ENCODE assay signal across 15 mouse cellular contexts in the genomic region with DNA sequence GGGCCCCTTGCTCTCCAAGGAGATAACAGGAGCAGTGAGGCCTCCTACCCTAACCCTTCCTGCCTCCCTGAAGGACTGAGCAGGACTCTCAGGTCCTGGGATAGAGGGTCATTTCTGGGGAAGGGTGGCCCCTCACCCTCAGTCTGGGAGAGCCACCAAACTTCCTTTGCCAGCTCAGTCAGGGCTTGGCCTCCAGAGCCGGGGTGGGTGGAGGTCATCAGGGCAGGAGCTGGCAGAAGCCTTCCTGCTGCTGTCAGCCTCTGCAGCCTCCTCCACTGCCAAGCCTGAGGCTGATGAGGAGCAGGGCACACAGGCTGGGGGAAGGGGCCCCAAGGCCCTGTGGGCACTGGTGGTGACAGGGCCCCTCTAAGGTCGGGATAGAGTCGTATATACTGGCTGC. TPM values are rescaled to one million over a fixed set of nuclear protein-coding genes. Genes with fewer than 3 reads are reported as not detected.
A peak's percentile ranks its signal among the peaks of the same experiment; 100 is the strongest.
DNase-seq lines count a peak whose midpoint lies in the region; ATAC-seq and TF ChIP-seq lines count a peak whose summit lies in the region.
"Had no signal": no experiment of that assay in that cellular context is flagged by ENCODE, and none has a peak within 500 bp of the region (broad histone marks: within the 10 kb centered on the region; RNA-seq: fewer than 3 reads in every experiment).

No protein-coding gene starts in this region.

- DNase-seq in forebrain, embryonic 14.5 days (ENCODE audit: low spot score), result no peak
- no peak for DNase-seq in hindbrain, embryonic 11.5 days (ENCODE audit: low spot score)
- DNase-seq in hindbrain, postnatal 0 days (ENCODE audit: low spot score), result no peak
- DNase-seq in stomach, postnatal 0 days (ENCODE audit: low spot score), result no peak
- DNase-seq in gastrocnemius, postnatal 4 days (ENCODE audit: low spot score in 2 of 2), result no peak
- DNase-seq: cerebellum, adult 2 months; kidney, postnatal 4 days; layer of hippocampus, postnatal 36 days; left cerebral cortex, postnatal 4 days; lung, adult 2 months; right cerebral cortex, postnatal 14 days had no signal

- peaks cover 20% of the 10 kb centered on the region for H3K27me3 ChIP-seq in forebrain, embryonic 12.5 days
- H3K27me3 ChIP-seq in forebrain, embryonic 14.5 days (replicated peaks; ENCODE audit: control insufficient read depth, insufficient read depth, low read length), result no peaks in the 10 kb centered on the region
- H3K27me3 ChIP-seq in hindbrain, embryonic 11.5 days (ENCODE audit: control insufficient read depth, insufficient read depth, low read length), result no peaks in the 10 kb centered on the region
- no peaks in the 10 kb centered on the region for H3K27me3 ChIP-seq in hindbrain, postnatal 0 days (ENCODE audit: insufficient read depth, low read length)
- H3K27me3 ChIP-seq in stomach, embryonic 15.5 days (replicated peaks), result 0 out of 2 replicates have a peak, but pooled peaks cover 14% of the 10 kb centered on the region
- H3K27me3 ChIP-seq in stomach, postnatal 0 days (ENCODE audit: control insufficient read depth, insufficient read depth, low read length), result no peaks in the 10 kb centered on the region

- no peaks in the 10 kb centered on the region for H3K9me3 ChIP-seq in forebrain, embryonic 12.5 days
- H3K9me3 ChIP-seq in forebrain, embryonic 14.5 days (replicated peaks; ENCODE audit: control insufficient read depth, low read length), result no peaks in the 10 kb centered on the region
- no peaks in the 10 kb centered on the region for H3K9me3 ChIP-seq in hindbrain, embryonic 11.5 days (ENCODE audit: control insufficient read depth, low read length)
- H3K9me3 ChIP-seq in hindbrain, postnatal 0 days (ENCODE audit: low read length), result no peaks in the 10 kb centered on the region
- H3K9me3 ChIP-seq in stomach, embryonic 15.5 days, result no peaks in the 10 kb centered on the region
- no peaks in the 10 kb centered on the region for H3K9me3 ChIP-seq in stomach, postnatal 0 days (ENCODE audit: control insufficient read depth, low read length)
- H3K9me3 ChIP-seq: G1E had no signal

- ATAC-seq in forebrain, embryonic 12.5 days (ENCODE audit: low FRiP score), result no peak
- ATAC-seq in forebrain, embryonic 14.5 days, result no peak
- ATAC-seq in hindbrain, embryonic 11.5 days (ENCODE audit: low FRiP score), result no peak
- no peak for ATAC-seq in hindbrain, postnatal 0 days
- 0 out of 2 replicates have a peak, but pooled peaks have one; percentile 19 for ATAC-seq in stomach, embryonic 15.5 days (ENCODE audit: insufficient read depth, low FRiP score, low read depth)
- no peak for ATAC-seq in stomach, postnatal 0 days (ENCODE audit: low FRiP score, low TSS enrichment)

- H3K36me3 ChIP-seq in forebrain, embryonic 12.5 days (replicated peaks), result peaks cover 22% of the 10 kb centered on the region
- peaks cover 19% of the 10 kb centered on the region for H3K36me3 ChIP-seq in forebrain, embryonic 14.5 days (ENCODE audit: control insufficient read depth, insufficient read depth, low read length)
- H3K36me3 ChIP-seq in hindbrain, embryonic 11.5 days (ENCODE audit: control insufficient read depth, insufficient read depth, low read length), result no peaks in the 10 kb centered on the region
- peaks cover 10% of the 10 kb centered on the region for H3K36me3 ChIP-seq in hindbrain, postnatal 0 days (ENCODE audit: insufficient read depth, low read length)
- H3K36me3 ChIP-seq in stomach, embryonic 15.5 days, result peaks cover 5% of the 10 kb centered on the region; the same call in 1 of the 2 replicates
- peaks cover 9% of the 10 kb centered on the region; the same call in 1 of the 2 replicates for H3K36me3 ChIP-seq in stomach, postnatal 0 days (ENCODE audit: control insufficient read depth, insufficient read depth, low read length)

- no peak overlapping the region for H3K4me3 ChIP-seq in forebrain, embryonic 12.5 days (replicated peaks)
- no peak overlapping the region for H3K4me3 ChIP-seq in forebrain, embryonic 14.5 days (ENCODE audit: low read depth, low read length)
- no peak overlapping the region for H3K4me3 ChIP-seq in hindbrain, embryonic 11.5 days (ENCODE audit: low read depth, low read length)
- no peak overlapping the region for H3K4me3 ChIP-seq in hindbrain, postnatal 0 days (ENCODE audit: low read length)
- H3K4me3 ChIP-seq in stomach, embryonic 15.5 days (replicated peaks), result no peak overlapping the region
- H3K4me3 ChIP-seq in stomach, postnatal 0 days (ENCODE audit: low read depth, low read length), result no peak overlapping the region

- H3K27ac ChIP-seq in forebrain, embryonic 12.5 days, result no peak overlapping the region
- H3K27ac ChIP-seq in forebrain, embryonic 14.5 days (ENCODE audit: low read depth, low read length), result no peak overlapping the region
- H3K27ac ChIP-seq in hindbrain, embryonic 11.5 days (ENCODE audit: low read depth, low read length), result no peak overlapping the region
- H3K27ac ChIP-seq in hindbrain, postnatal 0 days, result no peak overlapping the region
- no peak overlapping the region for H3K27ac ChIP-seq in stomach, embryonic 15.5 days
- no peak overlapping the region for H3K27ac ChIP-seq in stomach, postnatal 0 days (replicated peaks)

- no peak for TF ChIP-seq EP300 in stomach, postnatal 0 days (optimal IDR thresholded peaks at IDR 0.05)

- 28% methylated on average over 3 of the region's 3 CpGs for WGBS in forebrain, embryonic 12.5 days
- WGBS in forebrain, embryonic 14.5 days, result 43% methylated on average over 3 of the region's 3 CpGs
- 24% methylated on average over 3 of the region's 3 CpGs for WGBS in hindbrain, embryonic 11.5 days
- WGBS in hindbrain, postnatal 0 days, result 20% methylated on average over 3 of the region's 3 CpGs
- 39% methylated on average over 3 of the region's 3 CpGs for WGBS in stomach, embryonic 15.5 days
- WGBS in stomach, postnatal 0 days, result 27% methylated on average over 3 of the region's 3 CpGs

- TF ChIP-seq CTCF in hindbrain, postnatal 0 days (IDR thresholded peaks at IDR 0.05; ENCODE audit: low read depth), result no peak
- TF ChIP-seq CTCF in stomach, postnatal 0 days (IDR thresholded peaks at IDR 0.05; ENCODE audit: low read depth), result no peak

- no peak overlapping the region for H3K4me2 ChIP-seq in forebrain, embryonic 12.5 days
- H3K4me2 ChIP-seq in forebrain, embryonic 14.5 days (ENCODE audit: low read length), result no peak overlapping the region
- no peak overlapping the region for H3K4me2 ChIP-seq in hindbrain, embryonic 11.5 days (replicated peaks; ENCODE audit: low read depth, low read length)
- H3K4me2 ChIP-seq in hindbrain, postnatal 0 days (ENCODE audit: low read depth, low read length), result no peak overlapping the region
- no peak overlapping the region for H3K4me2 ChIP-seq in stomach, embryonic 15.5 days
- H3K4me2 ChIP-seq in stomach, postnatal 0 days (replicated peaks; ENCODE audit: low read depth), result no peak overlapping the region

- peaks cover 31% of the 10 kb centered on the region for H3K4me1 ChIP-seq in forebrain, embryonic 12.5 days
- H3K4me1 ChIP-seq in forebrain, embryonic 14.5 days (ENCODE audit: control insufficient read depth, insufficient read depth, low read length), result peaks cover 6% of the 10 kb centered on the region; the same call in 1 of the 2 replicates
- peaks cover 16% of the 10 kb centered on the region for H3K4me1 ChIP-seq in hindbrain, embryonic 11.5 days (replicated peaks; ENCODE audit: control insufficient read depth, insufficient read depth, low read length)
- no peaks in the 10 kb centered on the region for H3K4me1 ChIP-seq in hindbrain, postnatal 0 days (ENCODE audit: insufficient read depth, low read length)
- H3K4me1 ChIP-seq in stomach, embryonic 15.5 days, result 0 out of 2 replicates have a peak, but pooled peaks cover 2% of the 10 kb centered on the region
- no peaks in the 10 kb centered on the region for H3K4me1 ChIP-seq in stomach, postnatal 0 days (replicated peaks; ENCODE audit: control insufficient read depth, insufficient read depth)

- H3K9ac ChIP-seq in forebrain, embryonic 12.5 days, result peak overlapping the region; percentile 12; the same call in 1 of the 2 replicates
- no peak overlapping the region for H3K9ac ChIP-seq in forebrain, embryonic 14.5 days (ENCODE audit: low read length)
- H3K9ac ChIP-seq in hindbrain, embryonic 11.5 days (ENCODE audit: low read depth, low read length), result peak overlapping the region; percentile 37; the same call in 1 of the 2 replicates
- H3K9ac ChIP-seq in hindbrain, postnatal 0 days (replicated peaks; ENCODE audit: low read length), result no peak overlapping the region
- no peak overlapping the region for H3K9ac ChIP-seq in stomach, embryonic 15.5 days
- H3K9ac ChIP-seq in stomach, postnatal 0 days (ENCODE audit: low read length), result no peak overlapping the region

RNA-seq across cellular contexts. Expression of gene Sox10, which starts 9.5 kb away (rescaled TPM):
- polyA plus RNA-seq in forebrain, embryonic 12.5 days (2016; fragmentation: Nextera tagmentation; extraction: Ambion mirVana), result 1.5 and 2.4 TPM in 2 replicates
- polyA plus RNA-seq in forebrain, embryonic 14.5 days (2014; fragmentation: Nextera tagmentation; extraction: Ambion mirVana), result 0.89 and 1.9 TPM in 2 replicates
- polyA plus RNA-seq in hindbrain, embryonic 11.5 days (2014; fragmentation: Nextera tagmentation; extraction: Ambion mirVana), result 11.4 and 16.8 TPM in 2 replicates
- 36.2 and 40.3 TPM in 2 replicates for total RNA-seq in hindbrain, postnatal 0 days (2014; rRNA removed)
- 14.2 and 15.2 TPM in 2 replicates for polyA plus RNA-seq in hindbrain, postnatal 0 days (2015; fragmentation: Nextera tagmentation; extraction: Ambion mirVana)
- 9.1 and 9.7 TPM in 2 replicates for polyA plus RNA-seq in stomach, embryonic 15.5 days (2015; fragmentation: Nextera tagmentation; extraction: Ambion mirVana)
- polyA plus RNA-seq in stomach, postnatal 0 days (2015; fragmentation: Nextera tagmentation; extraction: Ambion mirVana), result 3.6 and 3.9 TPM in 2 replicates
- 10 to 100 TPM; 11.6 to 13.7 TPM for total RNA-seq in gastrocnemius, postnatal 4 days (2021)
- total RNA-seq: granulocyte monocyte progenitor cell, adult 5-6 weeks had no signal
- polyA plus RNA-seq: G1E had no signal

RNA-seq across cellular contexts. Expression of gene 1700088E04Rik, which starts 14.5 kb away (rescaled TPM):
- polyA plus RNA-seq in forebrain, embryonic 12.5 days (2016; fragmentation: Nextera tagmentation; extraction: Ambion mirVana), result 9.2 and 12.2 TPM in 2 replicates
- 14.8 and 17.1 TPM in 2 replicates for polyA plus RNA-seq in forebrain, embryonic 14.5 days (2014; fragmentation: Nextera tagmentation; extraction: Ambion mirVana)
- polyA plus RNA-seq in hindbrain, embryonic 11.5 days (2014; fragmentation: Nextera tagmentation; extraction: Ambion mirVana), result 13.5 and 15.0 TPM in 2 replicates
- total RNA-seq in hindbrain, postnatal 0 days (2014; rRNA removed), result 6.0 and 10.1 TPM in 2 replicates
- polyA plus RNA-seq in hindbrain, postnatal 0 days (2015; fragmentation: Nextera tagmentation; extraction: Ambion mirVana), result 18.0 and 21.4 TPM in 2 replicates
- polyA plus RNA-seq in stomach, embryonic 15.5 days (2015; fragmentation: Nextera tagmentation; extraction: Ambion mirVana), result 6.7 and 6.9 TPM in 2 replicates
- polyA plus RNA-seq in stomach, postnatal 0 days (2015; fragmentation: Nextera tagmentation; extraction: Ambion mirVana), result 6.4 and 7.9 TPM in 2 replicates
- total RNA-seq in gastrocnemius, postnatal 4 days (2021), result 1 to 10 TPM in 1 of 2 experiments, under 1 TPM in 1; 0.96 to 1.6 TPM
- total RNA-seq: granulocyte monocyte progenitor cell, adult 5-6 weeks had no signal

RNA-seq across cellular contexts. Expression of gene Polr2f, which starts 14.8 kb away (rescaled TPM):
- polyA plus RNA-seq in forebrain, embryonic 12.5 days (2016; fragmentation: Nextera tagmentation; extraction: Ambion mirVana), result 368 and 375 TPM in 2 replicates
- 319 and 356 TPM in 2 replicates for polyA plus RNA-seq in forebrain, embryonic 14.5 days (2014; fragmentation: Nextera tagmentation; extraction: Ambion mirVana)
- 336 and 363 TPM in 2 replicates for polyA plus RNA-seq in hindbrain, embryonic 11.5 days (2014; fragmentation: Nextera tagmentation; extraction: Ambion mirVana)
- total RNA-seq in hindbrain, postnatal 0 days (2014; rRNA removed), result 49.9 and 50.1 TPM in 2 replicates
- polyA plus RNA-seq in hindbrain, postnatal 0 days (2015; fragmentation: Nextera tagmentation; extraction: Ambion mirVana), result 326 and 334 TPM in 2 replicates
- polyA plus RNA-seq in stomach, embryonic 15.5 days (2015; fragmentation: Nextera tagmentation; extraction: Ambion mirVana), result 308 and 336 TPM in 2 replicates
- polyA plus RNA-seq in stomach, postnatal 0 days (2015; fragmentation: Nextera tagmentation; extraction: Ambion mirVana), result 308 and 320 TPM in 2 replicates
- 10 to 100 TPM; 72.2 to 92.4 TPM for total RNA-seq in gastrocnemius, postnatal 4 days (2021)

RNA-seq across cellular contexts. Expression of gene Micall1, which starts 46.9 kb away (rescaled TPM):
- polyA plus RNA-seq in forebrain, embryonic 12.5 days (2016; fragmentation: Nextera tagmentation; extraction: Ambion mirVana), result 8.4 and 9.5 TPM in 2 replicates
- 5.7 and 6.3 TPM in 2 replicates for polyA plus RNA-seq in forebrain, embryonic 14.5 days (2014; fragmentation: Nextera tagmentation; extraction: Ambion mirVana)
- polyA plus RNA-seq in hindbrain, embryonic 11.5 days (2014; fragmentation: Nextera tagmentation; extraction: Ambion mirVana), result 5.3 and 7.2 TPM in 2 replicates
- total RNA-seq in hindbrain, postnatal 0 days (2014; rRNA removed), result 28.1 and 36.4 TPM in 2 replicates
- polyA plus RNA-seq in hindbrain, postnatal 0 days (2015; fragmentation: Nextera tagmentation; extraction: Ambion mirVana), result 8.0 and 9.5 TPM in 2 replicates
- 11.5 and 11.9 TPM in 2 replicates for polyA plus RNA-seq in stomach, embryonic 15.5 days (2015; fragmentation: Nextera tagmentation; extraction: Ambion mirVana)
- polyA plus RNA-seq in stomach, postnatal 0 days (2015; fragmentation: Nextera tagmentation; extraction: Ambion mirVana), result 7.0 and 7.8 TPM in 2 replicates
- total RNA-seq in gastrocnemius, postnatal 4 days (2021), result 10 to 100 TPM; 26.5 to 29.4 TPM

Comparison
In these comparisons a context has a peak if more than half of its experiments do, and no peak if none do; other contexts are left out.
1. H3K9ac ChIP-seq: peak in forebrain, embryonic 12.5 days (single experiment) and hindbrain, embryonic 11.5 days (single experiment); none in forebrain, embryonic 14.5 days (single experiment), hindbrain, postnatal 0 days (single experiment), stomach, embryonic 15.5 days (single experiment) and stomach, postnatal 0 days (single experiment).